Mouse (Mus musculus) bone marrow, adult 2 months (tissue): Measurements from ENCODE around the gene Vmp1. TPM values are rescaled to one million over a fixed set of nuclear protein-coding genes. Genes with fewer than 3 reads are reported as not detected.

Experiments used
- H3K27ac ChIP-seq: fragments of 200-500 bp; 2 replicates; pipeline ENCODE4 v1.5.1; 2012; ENCODE audit warnings: low read depth, mild to moderate bottlenecking, control low read depth, inconsistent platforms, low read length; ENCODE audit not compliant: control insufficient read depth, poor library complexity, insufficient read depth
- H3K4me1 ChIP-seq: fragments of 200-500 bp; 2 replicates; pipeline ENCODE4 v1.6.1; 2011; ENCODE audit warnings: low read length; ENCODE audit not compliant: control insufficient read depth, insufficient read depth
- H3K4me3 ChIP-seq: fragments of 200-500 bp; replicated peaks from 2 replicates; pipeline ENCODE3; 2011; ENCODE audit warnings: mild to moderate bottlenecking, low read depth, low read length, control low read depth; ENCODE audit not compliant: control insufficient read depth
- CTCF ChIP-seq: fragments of 200-500 bp; IDR thresholded peaks from 2 replicates; pipeline ENCODE4 v1.5.1; 2011; ENCODE audit warnings: low read length, control low read depth; ENCODE audit not compliant: control insufficient read depth, insufficient read depth
- POLR2A ChIP-seq: fragments of 200-500 bp; IDR thresholded peaks from 2 replicates; pipeline ENCODE4 v1.6.1; 2011; ENCODE audit warnings: low read depth, mild to moderate bottlenecking, control low read depth, low read length, borderline replicate concordance; ENCODE audit not compliant: control insufficient read depth
- WGBS: fragments of 180-500 bp; shearing (Covaris S2); methylation state at CpG from one replicate; pipeline ENCODE4 v1.1.7; 2018; 5-methylcytosine and 5-hydroxymethylcytosine counted together
- polyA plus RNA-seq: library from polyadenylated mRNA; stranded (reverse); fragments of >200 nt; gene quantifications from 2 replicates; pipeline ENCODE4 v1.2.4, GENCODE M21; 2011; ENCODE audit warnings: low replicate concordance; ENCODE audit not compliant: missing spikeins, insufficient read depth, insufficient read length

Gene Vmp1
- polyA plus RNA-seq, 1 experiment: 88.4 TPM

DNA sequence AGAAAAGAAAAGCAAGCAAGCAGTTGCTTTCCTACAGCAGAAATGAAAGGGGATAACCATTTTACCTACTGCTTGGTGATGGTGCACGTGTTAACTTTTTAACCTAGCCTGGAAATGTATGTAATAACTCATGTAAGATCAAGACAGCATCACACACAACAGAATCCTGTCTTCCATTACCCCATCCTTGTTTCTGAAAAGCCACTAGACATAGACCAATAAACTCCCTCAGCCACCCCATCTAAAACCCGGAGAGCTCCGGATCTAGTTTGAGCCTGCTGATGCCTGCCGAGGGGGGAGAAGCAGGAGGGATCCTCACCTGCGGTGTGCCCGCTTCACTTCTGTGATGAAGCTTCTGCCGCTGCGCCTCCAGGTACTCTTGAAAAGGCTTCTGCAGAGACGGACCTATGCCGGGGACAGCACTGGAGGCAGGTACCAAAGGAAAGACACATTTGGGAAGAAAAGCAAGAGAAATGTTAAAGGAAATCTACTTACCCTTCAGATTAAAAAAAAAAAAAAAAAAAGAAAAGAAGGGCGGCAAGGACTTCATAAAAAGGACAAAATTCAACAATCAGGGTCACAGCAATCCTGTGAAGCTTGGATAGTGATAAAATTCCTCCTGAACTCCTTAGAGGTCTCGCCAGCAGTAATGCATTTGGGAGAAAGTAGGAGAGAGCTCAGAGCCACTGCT lies 97.3 kb downstream of the Vmp1 start:
- 1% methylated on average over 12 of the region's 12 CpGs for WGBS
- TF ChIP-seq POLR2A: peak; percentile 46; the same call in 1 of the 2 replicates
- TF ChIP-seq CTCF: no peak
- Histone ChIP-seq H3K4me1 (peaks cover 5% of the 10 kb centered on the region; the same call in 1 of the 2 replicates), H3K27ac (peak overlapping the region; percentile 40), H3K4me3 (peak overlapping the region; percentile 56)

DNA sequence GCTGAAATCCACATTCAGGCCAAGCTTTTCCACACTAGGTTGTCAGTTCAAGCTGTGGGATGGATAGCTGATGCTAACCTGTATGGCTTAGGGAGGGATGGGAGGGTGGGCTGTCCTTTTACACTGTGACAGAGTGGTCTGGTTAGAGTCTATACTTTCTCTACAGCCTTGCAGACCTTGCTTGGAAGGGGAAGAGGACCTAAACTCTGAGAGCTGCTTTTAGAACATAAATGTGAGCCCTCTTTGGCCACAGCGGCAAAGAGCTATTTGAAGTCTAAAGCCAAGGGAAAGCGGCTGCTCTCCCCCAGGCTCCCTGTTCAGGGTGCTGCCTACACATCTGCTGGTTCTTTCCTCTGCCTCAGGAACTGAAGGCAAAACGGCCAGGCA lies 98.0 kb downstream of the Vmp1 start:
- Histone ChIP-seq H3K4me1 (peaks cover 3% of the 10 kb centered on the region; the same call in 1 of the 2 replicates), H3K27ac (peak overlapping the region; percentile 86), H3K4me3 (peak overlapping the region; percentile 61)
- no peak for TF ChIP-seq CTCF
- no peak for TF ChIP-seq POLR2A
- whole genome bisulfite sequencing: 2% methylated on average over 3 of the region's 3 CpGs

DNA sequence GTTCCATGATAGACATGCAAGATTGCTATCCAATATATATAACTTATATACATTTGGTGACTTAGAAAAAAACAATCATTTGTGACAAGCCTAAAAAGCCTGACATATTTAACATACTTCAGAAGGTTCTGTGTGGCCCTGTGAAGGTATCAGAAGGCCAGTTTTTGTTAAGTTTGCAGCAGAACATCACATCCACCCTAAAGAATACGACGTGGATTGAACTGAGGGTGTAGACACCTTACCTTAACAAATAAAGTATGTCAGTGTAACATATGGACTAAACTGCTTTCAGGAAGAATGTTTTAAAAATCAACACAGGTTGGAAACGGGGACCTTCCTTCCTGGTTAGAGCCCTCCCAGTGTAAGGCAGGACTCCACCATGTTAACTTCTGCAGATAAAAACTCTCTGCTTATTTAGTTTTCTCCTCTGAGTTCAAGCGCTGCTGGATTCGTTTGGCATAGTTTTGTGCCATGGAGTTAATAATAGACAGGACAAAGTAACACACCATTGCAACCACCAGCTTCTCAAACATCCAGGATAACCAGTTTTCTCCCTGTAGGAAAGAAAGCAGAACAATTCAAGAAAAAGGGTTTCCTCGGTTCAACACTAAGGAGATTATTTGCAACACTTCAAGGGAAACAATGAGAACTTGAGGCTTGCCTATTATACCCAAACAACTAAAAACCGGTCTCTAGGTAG lies 98.6 kb downstream of the Vmp1 start:
- TF ChIP-seq POLR2A (no peak), CTCF (no peak)
- Histone ChIP-seq H3K4me1 (peaks cover 7% of the 10 kb centered on the region; the same call in 1 of the 2 replicates), H3K27ac (no peak overlapping the region; the same call in 1 of the 2 replicates)

DNA sequence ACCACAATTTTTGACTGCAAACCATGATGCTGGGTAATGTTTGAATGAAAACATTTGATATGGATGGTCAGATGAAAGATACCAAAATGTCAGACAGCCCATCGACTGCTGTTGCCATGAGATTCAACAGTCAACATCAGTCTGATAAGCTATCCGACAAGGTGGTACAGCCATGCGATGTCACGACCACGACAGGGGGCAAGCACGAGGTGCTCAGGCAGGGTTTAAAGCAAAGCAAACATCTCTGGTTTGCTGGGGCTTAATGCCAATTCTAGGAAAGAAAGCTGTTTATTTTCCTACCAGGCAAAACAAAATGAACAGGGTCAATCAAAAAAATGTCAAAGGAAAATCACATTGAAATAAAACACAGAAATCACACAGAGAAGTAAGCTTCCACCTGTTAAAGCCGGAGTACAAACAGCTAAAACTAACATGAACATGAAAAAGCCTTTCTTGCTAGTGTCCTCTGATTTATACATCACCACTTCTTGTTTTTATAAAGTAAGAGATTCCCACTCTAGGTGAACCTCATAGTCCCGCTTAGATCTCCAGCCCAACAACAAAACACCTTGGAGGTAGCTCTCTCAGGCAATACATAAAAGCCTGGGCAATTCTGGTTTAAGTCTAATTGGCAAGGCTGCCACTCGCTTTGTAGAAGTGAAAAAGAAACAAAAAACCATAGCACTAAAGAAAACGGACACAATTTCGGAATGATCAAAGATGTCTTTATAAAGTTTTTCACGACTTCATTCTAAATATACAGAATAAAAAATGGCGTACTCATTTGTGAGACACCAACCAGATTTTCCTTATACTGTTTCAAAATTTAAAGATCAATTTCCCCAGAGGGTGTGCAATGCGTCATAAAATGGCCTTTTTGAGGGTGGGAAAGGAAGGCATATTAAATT lies 99.4 kb downstream of the Vmp1 start:
- 26% methylated on average over 14 of the region's 14 CpGs for WGBS
- peak overlapping the region; percentile 47 for H3K4me3 ChIP-seq
- H3K4me1 ChIP-seq: peaks cover 11% of the 10 kb centered on the region
- no peak for TF ChIP-seq CTCF
- no peak for TF ChIP-seq POLR2A
- 0 out of 2 replicates have a peak overlapping the region, but pooled peaks have one; percentile 4 for H3K27ac ChIP-seq

More for the DNA sequence above, 98.6 kb downstream of the Vmp1 start:
- H3K4me3 ChIP-seq: peak overlapping the region; percentile 61
- 8% methylated on average over 7 of the region's 7 CpGs for whole genome bisulfite sequencing

DNA sequence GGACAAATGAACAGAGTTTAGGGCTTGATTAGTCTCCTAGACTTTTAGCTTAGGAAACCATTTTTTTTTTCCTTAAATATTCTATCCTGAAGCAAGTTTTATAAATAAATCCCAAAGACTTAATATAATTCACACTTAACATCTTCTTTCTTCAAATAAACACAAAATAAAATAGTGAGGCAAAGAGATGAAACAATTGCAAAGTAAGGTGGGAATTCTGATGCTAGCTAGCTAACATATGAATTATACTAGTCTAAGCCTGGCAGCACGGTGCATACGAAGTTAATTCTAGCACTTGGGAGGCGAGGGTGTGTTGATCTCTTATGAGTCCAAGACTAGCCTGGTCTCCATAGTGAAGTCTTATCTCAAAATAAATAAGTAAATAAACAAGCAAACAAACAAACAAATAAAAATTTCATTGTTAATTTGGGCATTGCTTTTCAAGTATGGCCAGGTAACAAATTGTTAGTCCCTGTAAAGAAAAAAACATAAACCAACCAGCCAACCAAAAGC lies 100.3 kb downstream of the Vmp1 start:
- TF ChIP-seq POLR2A (no peak), CTCF (no peak)
- no peak overlapping the region for H3K4me3 ChIP-seq
- 71% methylated on average over 3 of the region's 3 CpGs for WGBS
- H3K27ac ChIP-seq: no peak overlapping the region
- H3K4me1 ChIP-seq: peaks cover 12% of the 10 kb centered on the region

DNA sequence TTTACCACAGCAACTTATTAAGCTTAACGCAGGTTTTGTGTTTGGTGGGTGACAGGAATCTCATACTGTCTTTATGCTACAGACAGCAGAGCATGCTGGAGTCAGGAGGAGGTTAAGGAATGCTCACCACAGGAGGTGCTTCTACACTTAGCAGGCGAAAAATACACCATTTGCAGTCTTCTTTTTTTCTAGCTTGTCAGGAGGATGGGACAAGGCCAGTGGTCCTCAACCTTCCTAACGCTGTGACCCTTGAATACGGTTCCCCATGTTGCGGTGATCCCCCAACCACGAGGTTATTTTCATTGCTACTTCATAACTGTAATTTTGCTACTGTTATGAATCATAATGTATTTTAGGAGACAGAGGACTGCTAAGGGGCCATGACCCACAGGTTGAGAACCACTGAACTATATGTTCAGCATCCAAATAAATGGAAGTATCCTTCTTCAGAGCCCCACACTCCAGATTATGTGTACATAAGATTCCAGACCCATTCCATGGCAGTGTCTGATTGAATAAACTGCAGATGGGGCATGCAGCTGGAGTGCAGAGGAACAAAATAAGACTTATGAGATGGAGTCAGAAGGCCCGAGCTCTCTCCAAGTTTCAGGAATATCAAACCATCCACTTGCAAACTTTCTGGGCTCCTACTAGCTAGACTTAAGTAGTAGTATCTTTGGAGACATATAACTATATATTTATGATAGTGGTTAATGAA lies 100.9 kb downstream of the Vmp1 start:
- peak overlapping the region; percentile 83; the same call in 1 of the 2 replicates for H3K27ac ChIP-seq
- H3K4me3 ChIP-seq: no peak overlapping the region
- WGBS: 75% methylated on average over 7 of the region's 7 CpGs
- no peak for TF ChIP-seq CTCF
- no peak for TF ChIP-seq POLR2A
- H3K4me1 ChIP-seq: peaks cover 12% of the 10 kb centered on the region

DNA sequence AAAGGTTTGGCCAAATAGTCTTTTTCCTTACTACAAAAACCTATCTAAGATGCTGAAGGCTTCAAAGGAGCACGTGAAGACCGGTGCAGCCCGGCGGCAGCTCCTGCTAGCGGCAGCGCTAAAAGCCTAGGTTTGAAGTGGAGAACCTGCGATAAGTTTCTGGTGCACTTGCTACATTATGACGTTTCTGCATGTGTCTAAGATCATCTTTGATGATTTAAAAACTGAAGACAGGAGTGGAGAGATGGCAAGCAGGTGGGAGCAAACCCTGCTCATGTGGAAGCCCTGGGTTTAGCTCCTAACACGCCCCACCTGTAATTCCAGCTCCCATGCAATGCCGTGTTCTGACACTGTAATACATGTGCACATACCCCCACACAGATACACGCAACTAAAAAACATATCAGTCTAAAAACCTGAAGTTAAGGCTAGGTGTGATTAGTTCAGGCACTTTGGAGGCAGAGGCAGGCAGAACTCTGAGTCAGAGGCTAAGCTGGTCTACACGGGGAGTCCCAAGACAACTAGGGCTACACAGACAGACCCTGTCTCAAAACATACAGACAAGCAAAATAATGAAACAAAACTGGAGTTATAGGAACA lies 101.6 kb downstream of the Vmp1 start:
- 39% methylated on average over 12 of the region's 12 CpGs for WGBS

More for the DNA sequence above, 101.6 kb downstream of the Vmp1 start:
- peak overlapping the region; percentile 83; the same call in 1 of the 2 replicates for H3K27ac ChIP-seq
- peaks cover 12% of the 10 kb centered on the region for H3K4me1 ChIP-seq
- TF ChIP-seq POLR2A (no peak), CTCF (no peak)
- H3K4me3 ChIP-seq: no peak overlapping the region
